Mouse (Mus musculus) embryonic fibroblast, embryonic 13.5 days (primary cell): ENCODE data around the gene Figla.

Experiments used
- CTCF ChIP-seq: IDR thresholded peaks from 2 replicates; pipeline ENCODE4 v1.5.1; 2011; ENCODE audit warnings: mild to moderate bottlenecking, control low read depth, low read length, moderate library complexity, borderline replicate concordance; ENCODE audit not compliant: insufficient read depth
- POLR2A ChIP-seq: IDR thresholded peaks from 2 replicates; pipeline ENCODE4 v1.6.1; 2011; ENCODE audit warnings: low read depth, mild to moderate bottlenecking, control low read depth, low read length, moderate library complexity

- no peak for TF ChIP-seq CTCF
- TF ChIP-seq POLR2A: no peak
These were observed 42.6 kb upstream of the Figla start for GRCm38 (mm10) chr6:85973336-85973735.
